Mouse (Mus musculus): ENCODE results near the gene Exd1. TPM values are rescaled to one million over a fixed set of nuclear protein-coding genes. Genes with fewer than 3 reads are reported as not detected.

The Exd1 gene
- polyA plus RNA-seq (2012; rRNA removed), result 0.12 and 0.19 TPM in 2 replicates
- polyA plus RNA-seq (2014; fragmentation: Nextera tagmentation; extraction: Ambion mirVana), result 0.12 and 0.39 TPM in 2 replicates

- peak within 1 kb of the TSS; percentile 61; the same call in 1 of the 2 replicates for H3K27ac ChIP-seq (replicated peaks; ENCODE audit: low read depth, low read length)
- peak; percentile 98 for DNase-seq (ENCODE audit: low spot score)
- no peaks in the 10 kb centered on the region for H3K27me3 ChIP-seq (ENCODE audit: control insufficient read depth, insufficient read depth, low read length)
- H3K4me3 ChIP-seq (replicated peaks; ENCODE audit: low read length), result peak within 1 kb of the TSS; percentile 65
- peaks cover 9% of the 10 kb centered on the region for H3K4me1 ChIP-seq (ENCODE audit: control insufficient read depth, insufficient read depth, low read length)
- H3K36me3 ChIP-seq (ENCODE audit: control insufficient read depth, insufficient read depth, low read length), result no peaks in the 10 kb centered on the region
- peak within 1 kb of the TSS; percentile 69 for H3K9ac ChIP-seq (ENCODE audit: low read depth, low read length, severe bottlenecking)
- H3K9me3 ChIP-seq (ENCODE audit: control insufficient read depth, low read length), result no peaks in the 10 kb centered on the region
- H3K4me2 ChIP-seq (replicated peaks; ENCODE audit: low read depth, low read length, severe bottlenecking), result peak within 1 kb of the TSS; percentile 58
- ATAC-seq (ENCODE audit: low FRiP score, low read depth), result peak; percentile 97
- under 1% methylated on average over 55 of the region's 57 CpGs for WGBS
- TF ChIP-seq POLR2A (IDR thresholded peaks at IDR 0.05; ENCODE audit: borderline replicate concordance, extremely low read depth, insufficient read depth, insufficient read length), result peak; percentile 44; the same call in 1 of the 2 replicates
Measured at GRCm38 (mm10) chr2:119547522-119548370, at the start of gene Exd1, which contains the start of gene Chp1. Gene Exd1 (minus strand): TSS chr2:119547627. Gene Chp1 (plus strand): TSS chr2:119547697.

- Histone ChIP-seq H3K9ac (ENCODE audit: low read depth, low read length, severe bottlenecking) (no peak overlapping the region), H3K4me3 (replicated peaks; ENCODE audit: low read length) (no peak overlapping the region), H3K4me2 (replicated peaks; ENCODE audit: low read depth, low read length, severe bottlenecking) (no peak overlapping the region), H3K9me3 (ENCODE audit: control insufficient read depth, low read length) (no peaks in the 10 kb centered on the region), H3K36me3 (ENCODE audit: control insufficient read depth, insufficient read depth, low read length) (peaks cover 50% of the 10 kb centered on the region), H3K27me3 (ENCODE audit: control insufficient read depth, insufficient read depth, low read length) (no peaks in the 10 kb centered on the region), H3K27ac (replicated peaks; ENCODE audit: low read depth, low read length) (no peak overlapping the region), H3K4me1 (ENCODE audit: control insufficient read depth, insufficient read depth, low read length) (peaks cover 12% of the 10 kb centered on the region)
- ATAC-seq (ENCODE audit: low FRiP score, low read depth) (no peak), DNase-seq (ENCODE audit: low spot score) (no peak)
- WGBS, result 87% methylated on average over 8 of the region's 8 CpGs
- no peak for TF ChIP-seq POLR2A (IDR thresholded peaks at IDR 0.05; ENCODE audit: borderline replicate concordance, extremely low read depth, insufficient read depth, insufficient read length)
Measured at GRCm38 (mm10) chr2:119596781-119597330, 49.4 kb upstream of the Exd1 start.

- 39% methylated on average over 4 of the region's 4 CpGs for WGBS
- peak overlapping the region; percentile 95 for H3K9ac ChIP-seq (ENCODE audit: low read depth, low read length, severe bottlenecking)
- H3K36me3 ChIP-seq (ENCODE audit: control insufficient read depth, insufficient read depth, low read length), result peaks cover 35% of the 10 kb centered on the region
- peak overlapping the region; percentile 97 for H3K4me3 ChIP-seq (replicated peaks; ENCODE audit: low read length)
- H3K9me3 ChIP-seq (ENCODE audit: control insufficient read depth, low read length), result no peaks in the 10 kb centered on the region
- peak overlapping the region; percentile 66 for H3K4me2 ChIP-seq (replicated peaks; ENCODE audit: low read depth, low read length, severe bottlenecking)
- no peak for DNase-seq (ENCODE audit: low spot score)
- peaks cover 12% of the 10 kb centered on the region for H3K4me1 ChIP-seq (ENCODE audit: control insufficient read depth, insufficient read depth, low read length)
- no peak for TF ChIP-seq POLR2A (IDR thresholded peaks at IDR 0.05; ENCODE audit: borderline replicate concordance, extremely low read depth, insufficient read depth, insufficient read length)
- H3K27me3 ChIP-seq (ENCODE audit: control insufficient read depth, insufficient read depth, low read length), result no peaks in the 10 kb centered on the region
- no peak for ATAC-seq (ENCODE audit: low FRiP score, low read depth)
- H3K27ac ChIP-seq (replicated peaks; ENCODE audit: low read depth, low read length), result no peak overlapping the region
Measured at GRCm38 (mm10) chr2:119595308-119595707, 47.9 kb upstream of the Exd1 start.

GRCm38 (mm10) chr2:119594113-119594981 lies 46.9 kb upstream of the Exd1 start:
- TF ChIP-seq POLR2A (IDR thresholded peaks at IDR 0.05; ENCODE audit: borderline replicate concordance, extremely low read depth, insufficient read depth, insufficient read length), result peak; percentile 83; the same call in 1 of the 2 replicates
- H3K4me1 ChIP-seq (ENCODE audit: control insufficient read depth, insufficient read depth, low read length), result peaks cover 12% of the 10 kb centered on the region
- no peaks in the 10 kb centered on the region for H3K9me3 ChIP-seq (ENCODE audit: control insufficient read depth, low read length)
- peak overlapping the region; percentile 66 for H3K4me2 ChIP-seq (replicated peaks; ENCODE audit: low read depth, low read length, severe bottlenecking)
- 0% methylated on average over 45 of the region's 61 CpGs for WGBS
- no peaks in the 10 kb centered on the region for H3K27me3 ChIP-seq (ENCODE audit: control insufficient read depth, insufficient read depth, low read length)
- ATAC-seq (ENCODE audit: low FRiP score, low read depth), result peak; percentile 99
- peak; percentile 98 for DNase-seq (ENCODE audit: low spot score)
- H3K27ac ChIP-seq (replicated peaks; ENCODE audit: low read depth, low read length), result peak overlapping the region; percentile 89
- H3K4me3 ChIP-seq (replicated peaks; ENCODE audit: low read length), result peak overlapping the region; percentile 97
- peaks cover 27% of the 10 kb centered on the region for H3K36me3 ChIP-seq (ENCODE audit: control insufficient read depth, insufficient read depth, low read length)
- H3K9ac ChIP-seq (ENCODE audit: low read depth, low read length, severe bottlenecking), result peak overlapping the region; percentile 95

- peak overlapping the region; percentile 62 for H3K27ac ChIP-seq (replicated peaks; ENCODE audit: low read depth, low read length)
- H3K4me3 ChIP-seq (replicated peaks; ENCODE audit: low read length), result peak overlapping the region; percentile 97
- WGBS, result 6% methylated on average over 7 of the region's 7 CpGs
- H3K27me3 ChIP-seq (ENCODE audit: control insufficient read depth, insufficient read depth, low read length), result no peaks in the 10 kb centered on the region
- peaks cover 12% of the 10 kb centered on the region for H3K4me1 ChIP-seq (ENCODE audit: control insufficient read depth, insufficient read depth, low read length)
- peak overlapping the region; percentile 50 for H3K4me2 ChIP-seq (replicated peaks; ENCODE audit: low read depth, low read length, severe bottlenecking)
- DNase-seq (ENCODE audit: low spot score), result no peak
- peak; percentile 13 for ATAC-seq (ENCODE audit: low FRiP score, low read depth)
- peak overlapping the region; percentile 22; the same call in 1 of the 2 replicates for H3K9ac ChIP-seq (ENCODE audit: low read depth, low read length, severe bottlenecking)
- no peaks in the 10 kb centered on the region for H3K9me3 ChIP-seq (ENCODE audit: control insufficient read depth, low read length)
- peaks cover 23% of the 10 kb centered on the region for H3K36me3 ChIP-seq (ENCODE audit: control insufficient read depth, insufficient read depth, low read length)
- TF ChIP-seq POLR2A (IDR thresholded peaks at IDR 0.05; ENCODE audit: borderline replicate concordance, extremely low read depth, insufficient read depth, insufficient read length), result no peak
Measured at GRCm38 (mm10) chr2:119593765-119594112, 46.3 kb upstream of the Exd1 start.
